Mouse (Mus musculus): ENCODE data around the gene Vmn1r33. TPM values are rescaled to one million over a fixed set of nuclear protein-coding genes. Genes with fewer than 3 reads are reported as not detected.
"Not testable (repeated sequence)": the region's sequence is repeated elsewhere in the genome, so short reads cannot be mapped to it uniquely, and the experiment has no call there.

Vmn1r33 gene
- polyA plus RNA-seq (2015; fragmentation: Nextera tagmentation; extraction: Ambion mirVana) = not detected in 2 replicates

DNA sequence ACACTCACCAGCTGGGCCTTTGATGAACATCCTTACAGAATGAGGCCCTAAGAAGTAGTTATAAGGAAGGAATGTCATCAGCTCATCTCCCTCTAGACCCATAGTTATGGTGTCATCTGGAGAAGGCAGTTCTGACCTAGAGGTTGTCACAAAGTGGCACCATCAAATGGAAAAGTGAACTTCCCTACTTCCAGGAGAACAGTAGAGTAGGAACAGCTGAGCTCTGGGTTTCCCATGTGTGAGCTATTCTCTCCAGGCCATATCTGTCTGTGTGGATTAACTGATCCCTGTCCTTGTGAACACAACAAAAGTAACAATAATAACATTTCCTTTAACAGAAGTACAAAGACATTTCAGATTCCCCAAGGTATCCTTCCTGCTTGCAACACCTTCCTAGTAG is at the start of gene Vmn1r33:
Gene Vmn1r33, minus strand, starts transcription at position 101 of the 400 bp plus-strand sequence.
- not testable (repeated sequence) for H3K4me1 ChIP-seq; H3K9me3 ChIP-seq; H3K4me3 ChIP-seq; H3K9ac ChIP-seq; H3K27ac ChIP-seq (replicated peaks); ATAC-seq (ENCODE audit: extremely low read depth, insufficient number of reproducible peaks, low FRiP score, low TSS enrichment); H3K4me2 ChIP-seq; H3K27me3 ChIP-seq (replicated peaks); H3K36me3 ChIP-seq

GRCm38 (mm10) chr6:66643779-66644178 is 25.7 kb upstream of the Vmn1r33 start, which contains the start of gene Vmn1r34:
Gene Vmn1r34 (minus strand): TSS chr6:66643879.
- 72% methylated on average over 1 of the region's 1 CpGs for WGBS
- H3K27me3 ChIP-seq (replicated peaks) = no peaks in the 10 kb centered on the region
- H3K36me3 ChIP-seq = no peaks in the 10 kb centered on the region
- no peak within 1 kb of the TSS for H3K27ac ChIP-seq (replicated peaks)
- H3K4me3 ChIP-seq = no peak within 1 kb of the TSS
- H3K9ac ChIP-seq = no peak within 1 kb of the TSS
- H3K4me1 ChIP-seq = no peaks in the 10 kb centered on the region
- no peaks in the 10 kb centered on the region for H3K9me3 ChIP-seq
- no peak for ATAC-seq (ENCODE audit: extremely low read depth, insufficient number of reproducible peaks, low FRiP score, low TSS enrichment)
- H3K4me2 ChIP-seq = no peak within 1 kb of the TSS

DNA sequence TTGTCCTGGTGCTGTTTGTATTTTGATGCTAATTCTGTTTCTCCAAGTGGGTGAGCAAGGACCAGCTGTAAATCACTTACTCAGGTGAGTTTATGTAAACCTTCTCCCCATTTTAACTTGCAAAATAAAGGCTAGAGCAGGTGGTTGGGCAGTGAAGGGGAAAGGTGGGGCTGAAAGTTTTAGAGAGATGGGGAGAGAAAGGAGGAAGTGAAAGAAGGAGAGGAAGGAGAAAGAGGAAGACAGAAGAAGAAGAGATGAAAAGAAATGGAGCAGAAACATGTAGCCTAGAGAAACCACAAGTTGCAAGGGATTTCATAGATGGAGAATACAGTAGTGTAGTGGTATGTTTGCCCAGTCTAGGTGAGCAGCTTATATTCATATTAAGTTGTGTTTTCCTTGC is 22.3 kb downstream of the Vmn1r33 start:
- no peak overlapping the region for H3K4me3 ChIP-seq
- no peaks in the 10 kb centered on the region for H3K4me1 ChIP-seq
- no peaks in the 10 kb centered on the region for H3K36me3 ChIP-seq
- H3K27ac ChIP-seq (replicated peaks) = no peak overlapping the region
- H3K9ac ChIP-seq = no peak overlapping the region
- no peaks in the 10 kb centered on the region for H3K9me3 ChIP-seq
- ATAC-seq (ENCODE audit: extremely low read depth, insufficient number of reproducible peaks, low FRiP score, low TSS enrichment) = no peak
- H3K27me3 ChIP-seq (replicated peaks) = no peaks in the 10 kb centered on the region
- no peak overlapping the region for H3K4me2 ChIP-seq

Other genes starting within 250 kb of the Vmn1r33 start
- 70.8 and 75.3 TPM in 2 replicates for gene Mad2l1, start 82.9 kb downstream of the Vmn1r33 start, polyA plus RNA-seq (2015; fragmentation: Nextera tagmentation; extraction: Ambion mirVana)
- 0.05 TPM in 1 of 2 replicates, not detected in the other for gene Vmn1r32, start 58.2 kb downstream of the Vmn1r33 start, polyA plus RNA-seq (2015; fragmentation: Nextera tagmentation; extraction: Ambion mirVana)
- not detected in 2 replicates for gene Vmn1r34, start 25.6 kb upstream of the Vmn1r33 start, polyA plus RNA-seq (2015; fragmentation: Nextera tagmentation; extraction: Ambion mirVana)
- gene Vmn1r35, start 67.6 kb upstream of the Vmn1r33 start, polyA plus RNA-seq (2015; fragmentation: Nextera tagmentation; extraction: Ambion mirVana) = not detected in 2 replicates
- not detected in 2 replicates for gene Vmn1r36, start 100.9 kb upstream of the Vmn1r33 start, polyA plus RNA-seq (2015; fragmentation: Nextera tagmentation; extraction: Ambion mirVana)
- not detected in 2 replicates for gene Vmn1r37, start 111.1 kb upstream of the Vmn1r33 start, polyA plus RNA-seq (2015; fragmentation: Nextera tagmentation; extraction: Ambion mirVana)
- not detected in 2 replicates for gene Vmn1r38, start 164.3 kb upstream of the Vmn1r33 start, polyA plus RNA-seq (2015; fragmentation: Nextera tagmentation; extraction: Ambion mirVana)
- gene Vmn1r39, start 192.3 kb upstream of the Vmn1r33 start, polyA plus RNA-seq (2015; fragmentation: Nextera tagmentation; extraction: Ambion mirVana) = not detected in 2 replicates

Measured in heart, embryonic 13.5 days (tissue).